21 mouse cellular contexts compared by ENCODE assay signal in genomic region chr1:79774164-79774780, GRCm38 (mm10).
"Had no signal": no experiment of that assay in that cellular context is flagged by ENCODE, and none has a peak within 500 bp of the region (broad histone marks: within the 10 kb centered on the region; RNA-seq: fewer than 3 reads in every experiment).

No protein-coding gene starts in this region.

- H3K4me3 ChIP-seq: heart, embryonic 10.5 days; heart, embryonic 12.5 days; hindbrain, embryonic 13.5 days; hindbrain, embryonic 15.5 days; layer of hippocampus, adult 2 months; limb, embryonic 13.5 days; limb, embryonic 15.5 days; liver, embryonic 12.5 days had no signal

- DNase-seq: gastrocnemius, postnatal 14 days; gastrocnemius, postnatal 36 days; heart, adult 18-20 months; heart, postnatal 10 days; heart, postnatal 36 days; kidney, adult 11 months; kidney, adult 8-10 months; kidney, postnatal 10 days; kidney, postnatal 25 days; kidney, postnatal 4 days; left cerebral cortex, postnatal 4 days had no signal

- H3K9ac ChIP-seq: heart, embryonic 12.5 days; hindbrain, embryonic 13.5 days; hindbrain, embryonic 15.5 days; limb, embryonic 13.5 days; limb, embryonic 15.5 days; liver, embryonic 12.5 days; liver, embryonic 14.5 days had no signal

- H3K4me1 ChIP-seq: limb, embryonic 15.5 days had no signal

- H3K27me3 ChIP-seq: heart, embryonic 12.5 days; hindbrain, embryonic 15.5 days; limb, embryonic 13.5 days; limb, embryonic 15.5 days; liver, embryonic 12.5 days had no signal

- H3K4me2 ChIP-seq: heart, embryonic 12.5 days; hindbrain, embryonic 13.5 days; hindbrain, embryonic 15.5 days; limb, embryonic 13.5 days; limb, embryonic 15.5 days; liver, embryonic 12.5 days had no signal

- H3K9me3 ChIP-seq: heart, embryonic 10.5 days; heart, embryonic 12.5 days; hindbrain, embryonic 13.5 days; hindbrain, embryonic 15.5 days; limb, embryonic 13.5 days; limb, embryonic 15.5 days; liver, embryonic 12.5 days had no signal

- H3K27ac ChIP-seq: heart, embryonic 10.5 days; hindbrain, embryonic 13.5 days; hindbrain, embryonic 15.5 days; hindbrain, postnatal 0 days; layer of hippocampus, adult 2 months; limb, embryonic 13.5 days; limb, embryonic 15.5 days; liver, embryonic 12.5 days; liver, embryonic 14.5 days had no signal
